Comparison of ENCODE assay signal across 9 mouse cellular contexts in genomic region chr4:43406162-43406971, GRCm38 (mm10). TPM values are rescaled to one million over a fixed set of nuclear protein-coding genes. Genes with fewer than 3 reads are reported as not detected.
A peak's percentile ranks its signal among the peaks of the same experiment; 100 is the strongest.
DNase-seq lines count a peak whose midpoint lies in the region; ATAC-seq and TF ChIP-seq lines count a peak whose summit lies in the region.
"Had no signal": no experiment of that assay in that cellular context is flagged by ENCODE, and none has a peak within 500 bp of the region (broad histone marks: within the 10 kb centered on the region; RNA-seq: fewer than 3 reads in every experiment).

No protein-coding gene starts in this region.

- WGBS in embryonic facial prominence, embryonic 10.5 days = 2% methylated on average over 28 of the region's 28 CpGs
- WGBS in intestine, postnatal 0 days = 17% methylated on average over 28 of the region's 28 CpGs
- WGBS in limb, embryonic 10.5 days = 1% methylated on average over 28 of the region's 28 CpGs
- 1% methylated on average over 28 of the region's 28 CpGs for WGBS in midbrain, embryonic 12.5 days
- 5% methylated on average over 28 of the region's 28 CpGs for WGBS in stomach, embryonic 16.5 days

- no peaks in the 10 kb centered on the region for H3K9me3 ChIP-seq in embryonic facial prominence, embryonic 10.5 days
- H3K9me3 ChIP-seq in intestine, postnatal 0 days (ENCODE audit: control insufficient read depth) = no peaks in the 10 kb centered on the region
- H3K9me3 ChIP-seq in limb, embryonic 10.5 days (replicated peaks) = no peaks in the 10 kb centered on the region
- H3K9me3 ChIP-seq in midbrain, embryonic 12.5 days = no peaks in the 10 kb centered on the region
- no peaks in the 10 kb centered on the region for H3K9me3 ChIP-seq in stomach, embryonic 16.5 days (replicated peaks; ENCODE audit: control insufficient read depth, low read length)

- H3K9ac ChIP-seq in intestine, postnatal 0 days (ENCODE audit: low read depth, low read length) = peak overlapping the region; percentile 38
- H3K9ac ChIP-seq in midbrain, embryonic 12.5 days (replicated peaks) = peak overlapping the region; percentile 85
- H3K9ac ChIP-seq in stomach, embryonic 16.5 days (ENCODE audit: low read length) = peak overlapping the region; percentile 74

- H3K27me3 ChIP-seq in embryonic facial prominence, embryonic 10.5 days (replicated peaks; ENCODE audit: low read depth, poor library complexity, severe bottlenecking) = no peaks in the 10 kb centered on the region
- no peaks in the 10 kb centered on the region for H3K27me3 ChIP-seq in intestine, postnatal 0 days (replicated peaks; ENCODE audit: control insufficient read depth, insufficient read depth, low read length)
- H3K27me3 ChIP-seq in limb, embryonic 10.5 days (ENCODE audit: low read depth, poor library complexity, severe bottlenecking) = no peaks in the 10 kb centered on the region
- H3K27me3 ChIP-seq in midbrain, embryonic 12.5 days = no peaks in the 10 kb centered on the region
- no peaks in the 10 kb centered on the region for H3K27me3 ChIP-seq in stomach, embryonic 16.5 days (ENCODE audit: control insufficient read depth, insufficient read depth, low read length)

- peak; percentile 73 for ATAC-seq in intestine, postnatal 0 days
- peak; percentile 95 for ATAC-seq in midbrain, embryonic 12.5 days (ENCODE audit: low FRiP score, low read depth)
- peak; percentile 94 for ATAC-seq in stomach, embryonic 16.5 days (ENCODE audit: insufficient read depth, low FRiP score)

- no peaks in the 10 kb centered on the region for H3K36me3 ChIP-seq in embryonic facial prominence, embryonic 10.5 days (replicated peaks)
- 0 out of 2 replicates have a peak, but pooled peaks cover 10% of the 10 kb centered on the region for H3K36me3 ChIP-seq in intestine, postnatal 0 days (ENCODE audit: control insufficient read depth, insufficient read depth)
- H3K36me3 ChIP-seq in limb, embryonic 10.5 days = no peaks in the 10 kb centered on the region
- H3K36me3 ChIP-seq in midbrain, embryonic 12.5 days = no peaks in the 10 kb centered on the region
- H3K36me3 ChIP-seq in stomach, embryonic 16.5 days (ENCODE audit: control insufficient read depth, insufficient read depth, low read length) = no peaks in the 10 kb centered on the region

- H3K27ac ChIP-seq in embryonic facial prominence, embryonic 10.5 days (replicated peaks) = peak overlapping the region; percentile 82
- H3K27ac ChIP-seq in intestine, postnatal 0 days (ENCODE audit: low read depth, low read length) = peak overlapping the region; percentile 51
- H3K27ac ChIP-seq in limb, embryonic 10.5 days = peak overlapping the region; percentile 82
- peak overlapping the region; percentile 92 for H3K27ac ChIP-seq in midbrain, embryonic 12.5 days (replicated peaks)
- peak overlapping the region; percentile 94 for H3K27ac ChIP-seq in stomach, embryonic 16.5 days (ENCODE audit: low read length)

- H3K4me2 ChIP-seq in intestine, postnatal 0 days (replicated peaks; ENCODE audit: low read depth) = peak overlapping the region; percentile 60
- peak overlapping the region; percentile 67 for H3K4me2 ChIP-seq in midbrain, embryonic 12.5 days (replicated peaks)
- H3K4me2 ChIP-seq in stomach, embryonic 16.5 days (ENCODE audit: low read depth, low read length) = peak overlapping the region; percentile 60

- DNase-seq in adrenal gland, postnatal 14 days = peak; percentile 90
- peak; percentile 91 for DNase-seq in embryonic facial prominence, embryonic 10.5 days (ENCODE audit: low spot score)
- peak; percentile 99 for DNase-seq in heart, adult 11 months
- DNase-seq in limb, embryonic 10.5 days (ENCODE audit: low spot score) = peak; percentile 81
- no peak for DNase-seq in thymus, postnatal 36 days

- peak; percentile 80 for TF ChIP-seq CTCF in intestine, postnatal 0 days (IDR thresholded peaks at IDR 0.05; ENCODE audit: low read depth)

- peak overlapping the region; percentile 58 for H3K4me3 ChIP-seq in embryonic facial prominence, embryonic 10.5 days
- H3K4me3 ChIP-seq in intestine, postnatal 0 days (ENCODE audit: low read depth, low read length) = peak overlapping the region; percentile 33
- peak overlapping the region; percentile 58 for H3K4me3 ChIP-seq in limb, embryonic 10.5 days
- H3K4me3 ChIP-seq in midbrain, embryonic 12.5 days = peak overlapping the region; percentile 56
- peak overlapping the region; percentile 56 for H3K4me3 ChIP-seq in stomach, embryonic 16.5 days (replicated peaks; ENCODE audit: low read length)
- H3K4me3 ChIP-seq: erythroblast, embryonic 14.5 days had no signal

- peaks cover 36% of the 10 kb centered on the region for H3K4me1 ChIP-seq in embryonic facial prominence, embryonic 10.5 days
- H3K4me1 ChIP-seq in intestine, postnatal 0 days (replicated peaks; ENCODE audit: control insufficient read depth, insufficient read depth, low read length) = no peaks in the 10 kb centered on the region
- H3K4me1 ChIP-seq in limb, embryonic 10.5 days = peaks cover 33% of the 10 kb centered on the region
- H3K4me1 ChIP-seq in midbrain, embryonic 12.5 days = peaks cover 25% of the 10 kb centered on the region
- H3K4me1 ChIP-seq in stomach, embryonic 16.5 days (ENCODE audit: control insufficient read depth, insufficient read depth, low read length) = peaks cover 27% of the 10 kb centered on the region

RNA-seq across cellular contexts. Expression of gene Fam166b, which starts 22.6 kb away (rescaled TPM):
- not detected in 2 replicates for total RNA-seq in adrenal gland, postnatal 14 days (2021)
- 0.11 TPM in 1 of 2 replicates, not detected in the other for polyA plus RNA-seq in embryonic facial prominence, embryonic 10.5 days (2016; fragmentation: Nextera tagmentation; extraction: Ambion mirVana)
- polyA plus RNA-seq in intestine, postnatal 0 days (2015; fragmentation: Nextera tagmentation; extraction: Ambion mirVana) = 0.16 TPM in 1 of 2 replicates, not detected in the other
- polyA plus RNA-seq in limb, embryonic 10.5 days (2016; fragmentation: Nextera tagmentation; extraction: Ambion mirVana) = 0.18 TPM in 1 of 2 replicates, not detected in the other
- 0.28 and 0.38 TPM in 2 replicates for polyA plus RNA-seq in midbrain, embryonic 12.5 days (2016; fragmentation: Nextera tagmentation; extraction: Ambion mirVana)
- not detected in 2 replicates for polyA plus RNA-seq in stomach, embryonic 16.5 days (2015; fragmentation: Nextera tagmentation; extraction: Ambion mirVana)

RNA-seq across cellular contexts. Expression of gene Rusc2, which starts 24.6 kb away (rescaled TPM):
- 34.8 and 38.6 TPM in 2 replicates for total RNA-seq in adrenal gland, postnatal 14 days (2021)
- 9.5 and 10.9 TPM in 2 replicates for polyA plus RNA-seq in embryonic facial prominence, embryonic 10.5 days (2016; fragmentation: Nextera tagmentation; extraction: Ambion mirVana)
- polyA plus RNA-seq in intestine, postnatal 0 days (2015; fragmentation: Nextera tagmentation; extraction: Ambion mirVana) = 11.9 and 12.1 TPM in 2 replicates
- polyA plus RNA-seq in limb, embryonic 10.5 days (2016; fragmentation: Nextera tagmentation; extraction: Ambion mirVana) = 3.4 and 5.8 TPM in 2 replicates
- polyA plus RNA-seq in midbrain, embryonic 12.5 days (2016; fragmentation: Nextera tagmentation; extraction: Ambion mirVana) = 45.2 and 47.3 TPM in 2 replicates
- 10.4 and 15.1 TPM in 2 replicates for polyA plus RNA-seq in stomach, embryonic 16.5 days (2015; fragmentation: Nextera tagmentation; extraction: Ambion mirVana)

RNA-seq across cellular contexts. Expression of gene Tesk1, which starts 35.4 kb away (rescaled TPM):
- 53.9 and 59.0 TPM in 2 replicates for total RNA-seq in adrenal gland, postnatal 14 days (2021)
- 6.9 and 9.2 TPM in 2 replicates for polyA plus RNA-seq in embryonic facial prominence, embryonic 10.5 days (2016; fragmentation: Nextera tagmentation; extraction: Ambion mirVana)
- polyA plus RNA-seq in intestine, postnatal 0 days (2015; fragmentation: Nextera tagmentation; extraction: Ambion mirVana) = 4.6 and 4.7 TPM in 2 replicates
- 7.5 and 9.7 TPM in 2 replicates for polyA plus RNA-seq in limb, embryonic 10.5 days (2016; fragmentation: Nextera tagmentation; extraction: Ambion mirVana)
- 12.7 and 15.0 TPM in 2 replicates for polyA plus RNA-seq in midbrain, embryonic 12.5 days (2016; fragmentation: Nextera tagmentation; extraction: Ambion mirVana)
- 1.7 TPM in 2 replicates for polyA plus RNA-seq in stomach, embryonic 16.5 days (2015; fragmentation: Nextera tagmentation; extraction: Ambion mirVana)

RNA-seq across cellular contexts. Expression of gene Cd72, which starts 48.1 kb away (rescaled TPM):
- total RNA-seq in adrenal gland, postnatal 14 days (2021) = 2.7 and 12.7 TPM in 2 replicates
- polyA plus RNA-seq in embryonic facial prominence, embryonic 10.5 days (2016; fragmentation: Nextera tagmentation; extraction: Ambion mirVana) = 2.3 TPM in 2 replicates
- 3.2 and 3.7 TPM in 2 replicates for polyA plus RNA-seq in intestine, postnatal 0 days (2015; fragmentation: Nextera tagmentation; extraction: Ambion mirVana)
- 2.0 and 2.3 TPM in 2 replicates for polyA plus RNA-seq in limb, embryonic 10.5 days (2016; fragmentation: Nextera tagmentation; extraction: Ambion mirVana)
- 2.0 and 2.9 TPM in 2 replicates for polyA plus RNA-seq in midbrain, embryonic 12.5 days (2016; fragmentation: Nextera tagmentation; extraction: Ambion mirVana)
- 2.6 and 3.5 TPM in 2 replicates for polyA plus RNA-seq in stomach, embryonic 16.5 days (2015; fragmentation: Nextera tagmentation; extraction: Ambion mirVana)

Comparison
In these comparisons a context has a peak if more than half of its experiments do, and no peak if none do; other contexts are left out.
1. DNase-seq: peak in adrenal gland, postnatal 14 days (single experiment), embryonic facial prominence, embryonic 10.5 days (single experiment), heart, adult 11 months (single experiment) and limb, embryonic 10.5 days (single experiment); none in thymus, postnatal 36 days (0 of 2).
2. Peak in every context shown above with its lines, with median percentiles within 50 percentile points of each other: H3K27ac ChIP-seq, H3K4me3 ChIP-seq, ATAC-seq, H3K4me2 ChIP-seq and H3K9ac ChIP-seq.